Mouse (Mus musculus): Measurements from ENCODE around the gene Cnot10.

GRCm38 (mm10) chr9:114601096-114601495 is 38.9 kb downstream of the Cnot10 start:
- TF ChIP-seq CTCF (IDR thresholded peaks at IDR 0.05; ENCODE audit: control insufficient read depth, insufficient read depth, insufficient read length) (no peak), USF1 (IDR thresholded peaks at IDR 0.05; ENCODE audit: low read depth) (no peak), MAX (IDR thresholded peaks at IDR 0.05) (no peak)

Data from C2C12 (cell line).